Mouse (Mus musculus) urinary bladder, postnatal 10 days (tissue): ENCODE measurements at regions not wholly inside any gene's neighbourhood (a gene's known extent, or its start where the extent isn't known, plus 50 kb on each side); places are given as distances from the start of the nearest gene placed in this dataset.

Experiments used
- DNase-seq: peaks from one replicate; pipeline ENCODE4 v3.0.0; 2022; ENCODE audit warnings: low spot score

DNA sequence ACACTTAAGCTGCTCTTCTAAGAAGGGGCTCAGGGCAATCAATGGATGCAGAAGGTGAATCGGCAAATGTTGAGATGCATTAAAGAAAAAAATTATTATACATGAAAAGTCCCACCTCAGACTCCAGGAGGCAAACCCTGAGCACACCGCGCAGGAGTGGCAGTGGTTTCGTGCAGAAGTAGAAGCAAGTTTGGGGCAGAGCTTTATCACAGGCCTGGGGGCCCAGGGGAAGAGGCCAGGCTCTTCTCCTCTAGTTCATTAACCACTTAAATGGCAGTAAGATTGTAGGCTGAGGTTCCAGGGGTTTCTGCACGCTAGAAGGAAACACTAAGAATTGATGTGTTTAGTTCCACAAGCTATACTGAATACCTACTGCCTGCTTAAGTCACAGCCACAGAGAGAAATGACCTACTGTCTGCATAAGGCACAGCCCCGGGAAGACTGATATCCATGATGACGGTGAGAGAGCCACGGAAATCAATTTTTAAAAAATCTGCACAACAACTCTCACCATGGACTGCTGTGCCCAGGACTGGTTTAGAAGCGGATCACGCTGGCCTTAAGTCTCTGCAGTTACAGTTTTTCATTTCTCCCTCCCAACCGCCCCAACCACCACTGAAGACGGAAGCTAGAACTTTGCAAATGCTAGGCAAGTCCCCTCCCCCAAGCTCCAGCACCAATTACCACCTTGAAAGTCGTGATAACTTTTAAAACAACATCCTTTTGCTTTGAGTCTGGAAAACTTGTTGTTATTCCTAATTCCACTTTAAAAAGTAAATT, 132.2 kb upstream of the Lef1 start:
- no peak for DNase-seq

- DNase-seq = no peak
These were observed 134.1 kb upstream of the Lef1 start for GRCm38 (mm10) chr3:130976206-130976605.

- DNase-seq = no peak
These were observed 135.0 kb upstream of the Lef1 start for GRCm38 (mm10) chr3:130975291-130975690.

GRCm38 (mm10) chr3:130972126-130972525, 138.1 kb upstream of the Lef1 start:
- DNase-seq = no peak

DNA sequence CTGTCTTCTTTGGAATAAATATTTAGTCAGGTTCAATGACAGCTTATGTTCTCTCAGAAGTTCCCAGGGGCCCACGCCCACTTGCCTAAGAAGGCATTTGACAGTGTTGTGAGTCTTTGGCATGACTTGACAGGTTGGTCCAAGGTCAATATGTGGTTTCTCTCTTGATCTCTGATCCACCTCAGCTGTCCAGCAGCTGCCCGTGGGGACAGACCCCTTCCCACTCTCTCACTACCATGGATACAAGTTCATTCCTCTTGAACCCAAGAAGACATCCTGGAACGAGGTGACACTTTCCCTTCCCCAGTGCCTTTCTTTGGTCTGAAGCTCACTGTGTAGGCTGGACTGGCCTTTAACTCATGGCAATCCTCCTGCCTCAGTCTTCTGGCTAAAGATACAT, 145.0 kb upstream of the Lef1 start:
- DNase-seq = no peak

DNA sequence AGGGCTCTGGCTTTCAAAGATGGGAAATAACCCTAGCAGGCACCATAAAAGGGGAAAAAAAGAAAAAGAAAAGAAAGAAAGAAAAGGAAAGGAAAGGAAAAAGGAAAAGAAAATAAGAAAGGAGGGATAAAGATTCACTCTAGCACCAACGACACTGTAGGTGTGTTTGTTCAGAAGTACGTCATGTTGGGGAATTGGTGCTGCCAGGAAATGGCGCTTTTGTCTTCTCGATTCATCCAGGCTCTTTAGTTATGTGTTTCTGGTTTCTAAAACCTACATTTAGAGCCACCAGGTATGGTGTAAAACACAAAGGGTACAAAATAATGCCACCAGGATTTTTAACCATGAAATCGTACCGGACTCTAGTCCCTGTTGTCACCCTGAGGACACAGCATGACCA, 146.2 kb upstream of the Lef1 start:
- no peak for DNase-seq

- no peak for DNase-seq
These were observed 146.6 kb upstream of the Lef1 start for GRCm38 (mm10) chr3:130963625-130964024.

DNA sequence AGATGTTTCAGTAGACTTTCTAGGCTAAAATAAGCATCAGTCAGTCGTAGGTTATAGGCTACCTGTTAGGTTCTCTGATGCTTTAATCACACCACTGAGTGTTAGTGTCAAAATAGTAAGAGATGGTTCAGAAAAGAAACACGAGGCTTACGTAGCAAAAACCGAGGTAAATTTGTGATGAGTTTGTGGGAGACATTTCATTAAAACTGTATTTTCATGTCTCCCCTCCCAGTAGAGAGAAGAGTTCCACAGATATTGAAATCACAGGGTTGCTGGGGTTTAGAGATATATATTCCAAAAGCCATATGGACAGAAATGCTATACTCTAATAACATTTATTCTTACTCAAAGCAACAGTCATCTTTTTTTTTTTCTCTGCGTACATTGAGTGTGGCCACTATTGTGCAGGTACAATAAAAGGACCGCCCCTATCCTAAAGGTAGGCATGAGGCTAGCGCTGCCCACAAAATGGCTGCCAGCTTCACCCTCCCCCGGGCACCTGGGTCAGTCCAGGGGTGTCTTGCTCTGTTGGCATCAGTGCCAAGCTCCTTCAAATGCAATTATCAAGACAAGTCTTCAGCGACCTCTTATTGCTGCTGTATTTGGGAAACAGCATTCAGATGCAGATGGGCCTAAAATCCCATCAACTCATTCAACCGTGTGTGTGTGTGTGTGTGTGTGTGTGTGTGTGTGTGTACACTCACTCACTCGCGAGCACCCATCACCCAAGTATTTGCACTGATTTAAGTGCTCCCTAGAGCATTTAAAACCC, 147.4 kb upstream of the Lef1 start:
- DNase-seq = no peak

- no peak for DNase-seq
These were observed 148.1 kb upstream of the Lef1 start for GRCm38 (mm10) chr3:130962151-130962633.

- no peak for DNase-seq
These were observed 148.6 kb upstream of the Lef1 start for GRCm38 (mm10) chr3:130961704-130962103.

GRCm38 (mm10) chr3:130955958-130956357, 154.3 kb upstream of the Lef1 start:
- no peak for DNase-seq

DNA sequence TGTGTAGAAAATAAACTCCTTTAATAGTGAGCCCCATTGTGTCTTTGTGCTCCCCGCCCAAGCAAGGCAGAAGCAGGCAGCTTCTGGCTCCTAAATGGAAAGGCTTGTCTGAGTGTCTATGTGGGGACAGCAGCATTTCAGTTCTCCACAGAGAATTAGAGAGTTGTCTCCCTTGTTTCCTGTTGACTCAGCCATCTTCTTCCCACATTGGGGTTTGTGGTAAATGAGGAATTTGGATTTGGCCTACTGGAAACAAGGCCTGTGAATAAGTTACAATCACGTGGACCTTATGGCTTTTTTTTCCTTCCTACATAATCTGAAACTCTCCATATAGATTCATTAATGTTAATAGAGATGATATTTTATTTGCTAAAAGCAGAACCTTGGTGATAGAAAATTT, 158.9 kb upstream of the Lef1 start:
- no peak for DNase-seq

- DNase-seq = no peak
These were observed 159.4 kb upstream of the Lef1 start for GRCm38 (mm10) chr3:130950872-130951271.

DNA sequence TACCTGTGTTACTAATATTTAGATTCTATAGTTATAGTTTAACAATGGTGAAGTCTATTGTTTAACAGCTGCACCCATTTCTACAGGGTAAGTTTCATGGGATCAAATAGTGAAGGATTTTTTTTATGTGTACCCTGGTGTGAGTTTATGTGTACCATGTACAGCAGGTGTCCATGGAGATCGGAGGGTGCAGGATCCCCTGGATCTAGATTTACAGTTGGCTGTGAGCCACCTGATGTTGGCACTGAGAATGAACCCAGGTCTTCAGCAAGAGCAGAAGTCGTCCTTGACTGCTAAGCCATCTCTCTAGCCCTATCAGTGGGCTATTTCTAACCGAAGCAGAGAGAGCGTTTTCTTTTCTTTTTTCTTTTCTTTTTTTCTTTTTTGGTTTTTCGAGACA, 162.4 kb upstream of the Lef1 start:
- no peak for DNase-seq

DNA sequence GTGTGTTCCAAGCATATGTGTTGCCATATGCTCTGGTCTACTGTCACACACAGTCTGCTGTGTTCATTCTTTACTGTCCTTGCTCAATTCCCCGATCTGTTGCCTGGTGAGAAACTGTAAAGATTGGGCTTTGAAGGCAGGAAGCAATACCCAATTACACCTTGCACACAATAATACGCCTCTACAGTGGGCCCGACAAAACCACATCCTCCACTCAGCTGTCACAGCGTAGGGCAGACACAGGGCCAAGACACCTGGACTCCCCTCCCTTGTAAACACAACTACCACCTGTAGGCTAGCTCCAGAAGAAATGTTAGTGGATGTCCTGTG, 163.0 kb upstream of the Lef1 start:
- no peak for DNase-seq

DNA sequence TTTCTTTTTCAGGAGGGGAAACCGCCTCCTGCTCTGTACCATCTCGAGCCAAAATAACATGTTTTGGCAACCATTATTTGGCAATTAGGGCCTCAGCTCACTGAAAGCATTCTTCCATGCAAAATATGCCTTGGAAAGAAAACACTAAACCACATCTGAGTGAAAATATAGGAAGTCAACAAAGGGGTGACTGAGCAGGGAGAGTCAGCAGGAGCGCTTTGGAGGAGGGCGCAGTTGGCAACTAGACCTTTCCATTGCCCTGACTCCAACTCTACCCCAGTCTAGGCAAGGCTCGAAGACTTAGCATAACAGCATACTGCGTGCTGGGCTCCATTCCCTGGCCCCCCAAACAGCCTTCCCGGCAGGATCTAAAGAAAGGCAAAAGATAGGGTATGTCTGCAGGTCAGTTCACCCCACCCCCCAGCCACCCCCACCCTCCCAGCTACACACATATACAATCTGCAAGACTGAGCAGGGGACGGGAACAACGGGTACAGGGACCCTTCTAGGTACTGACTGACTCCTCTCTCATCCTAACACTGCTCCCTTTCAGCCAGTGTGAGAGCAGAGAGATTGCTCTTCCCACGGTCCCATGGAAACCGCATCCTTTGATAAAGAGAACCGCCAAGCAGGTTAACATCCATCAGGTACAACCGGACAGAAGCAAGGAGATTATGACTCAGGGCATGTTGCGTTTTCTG, 163.5 kb upstream of the Lef1 start:
- DNase-seq = no peak

GRCm38 (mm10) chr3:130945861-130946449, 164.3 kb upstream of the Lef1 start:
- no peak for DNase-seq

DNA sequence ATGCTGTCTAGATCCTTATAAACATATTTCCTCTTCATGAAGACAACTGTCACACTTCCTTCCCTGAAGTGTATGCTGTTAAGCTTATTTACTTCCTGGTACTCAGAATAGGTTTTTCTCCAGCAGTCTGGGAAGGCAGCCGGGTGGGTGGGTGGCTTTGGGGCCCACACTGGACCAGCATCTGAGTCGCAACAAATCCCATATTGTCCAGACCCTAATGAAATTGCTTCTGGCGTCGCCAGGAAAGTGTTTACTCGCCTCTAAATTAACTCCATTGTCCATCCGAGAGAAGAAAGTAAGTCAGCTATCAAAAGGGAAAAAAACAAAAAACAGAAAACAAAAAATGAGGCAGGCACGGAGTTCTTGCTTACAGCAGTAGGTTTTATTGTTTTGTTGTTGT, 164.9 kb upstream of the Lef1 start:
- DNase-seq = no peak

- DNase-seq = no peak
These were observed 166.0 kb upstream of the Lef1 start for GRCm38 (mm10) chr3:130944241-130944640.

GRCm38 (mm10) chr3:130942947-130943630, 167.2 kb upstream of the Lef1 start:
- no peak for DNase-seq

DNA sequence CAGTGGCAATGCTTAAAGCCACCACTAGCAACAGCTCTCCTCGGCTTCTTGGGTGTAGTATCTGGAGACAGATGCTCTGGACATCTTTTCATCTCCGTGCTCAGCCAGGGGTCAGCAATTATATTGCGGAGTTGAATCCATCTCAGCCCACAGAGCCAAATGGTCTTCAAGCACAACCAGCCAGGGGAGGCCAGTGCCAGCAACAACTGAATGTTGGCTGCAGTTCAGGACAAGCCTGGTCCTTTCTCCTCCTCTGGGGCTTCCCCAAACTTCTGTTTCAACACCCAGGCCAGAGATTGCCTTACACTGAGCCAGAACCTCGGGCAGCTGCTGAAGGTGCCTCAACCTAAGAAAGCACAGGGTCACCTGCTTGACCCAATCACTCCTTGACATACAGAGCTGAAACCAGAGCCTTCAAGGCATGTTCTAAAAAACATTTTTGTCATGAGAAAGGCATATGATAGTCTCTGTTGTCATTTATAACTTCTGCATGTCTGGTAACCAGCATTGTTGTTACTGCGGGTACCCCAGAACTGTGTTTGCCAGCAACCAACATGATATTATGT, 169.9 kb upstream of the Lef1 start:
- no peak for DNase-seq

- DNase-seq = no peak
These were observed 173.3 kb upstream of the Lef1 start for GRCm38 (mm10) chr3:130936980-130937379.
